Mouse (Mus musculus): Measurements from ENCODE around the gene Fmod.

GRCm38 (mm10) chr1:134036492-134036891, 562 bp upstream of the Fmod start:
- TF ChIP-seq CTCF (IDR thresholded peaks at IDR 0.05) (peak; percentile 44), POLR2A (IDR thresholded peaks at IDR 0.05; ENCODE audit: insufficient read depth, low read depth, low read length) (no peak)

All from heart, adult 2 months (tissue).